Mouse (Mus musculus) cerebellum, adult 2 months (tissue): ENCODE results near the gene Cers6. TPM values are rescaled to one million over a fixed set of nuclear protein-coding genes. Genes with fewer than 3 reads are reported as not detected.

Experiments
- DNase-seq, 2 experiments: peaks; one replicate each; pipeline ENCODE4 v3.0.0; 2021
- H3K27ac ChIP-seq: fragments of 200-500 bp; 2 replicates; pipeline ENCODE4 v1.5.1; 2012; ENCODE audit warnings: low read length, control low read depth, inconsistent platforms; ENCODE audit not compliant: insufficient read depth
- H3K27me3 ChIP-seq: fragments of 200-500 bp; 2 replicates; pipeline ENCODE4 v1.6.1; 2012; ENCODE audit warnings: inconsistent platforms, mild to moderate bottlenecking, low read length, moderate library complexity; ENCODE audit not compliant: control insufficient read depth, insufficient read depth
- H3K4me1 ChIP-seq: fragments of 200-500 bp; 2 replicates; pipeline ENCODE4 v1.6.1; 2011; ENCODE audit warnings: low read length; ENCODE audit not compliant: control insufficient read depth, insufficient read depth
- H3K4me3 ChIP-seq: fragments of 200-500 bp; replicated peaks from 2 replicates; pipeline ENCODE3; 2011; ENCODE audit warnings: mild to moderate bottlenecking, low read depth, low read length, control low read depth; ENCODE audit not compliant: insufficient read depth
- CTCF ChIP-seq: fragments of 200-500 bp; IDR thresholded peaks from 2 replicates; pipeline ENCODE4 v1.5.1; 2011; ENCODE audit warnings: low read depth, mild to moderate bottlenecking, control low read depth, low read length, moderate library complexity, borderline replicate concordance; ENCODE audit not compliant: insufficient read depth
- POLR2A ChIP-seq: fragments of 200-500 bp; IDR thresholded peaks from 2 replicates; pipeline ENCODE4 v1.6.1; 2011; ENCODE audit warnings: low read length, control low read depth, borderline replicate concordance; ENCODE audit not compliant: insufficient read depth
- WGBS: fragments of 180-500 bp; shearing (Covaris S2); methylation state at CpG from one replicate; pipeline ENCODE4 v1.1.7; 2018; 5-methylcytosine and 5-hydroxymethylcytosine counted together
- polyA plus RNA-seq: library from polyadenylated mRNA; depleted of rRNA; stranded (reverse); fragments of >200 nt; gene quantifications from 2 replicates; pipeline ENCODE4 v1.2.3, GENCODE M21; 2012

The Cers6 gene
- polyA plus RNA-seq, 1 experiment = 29.8 TPM

DNA sequence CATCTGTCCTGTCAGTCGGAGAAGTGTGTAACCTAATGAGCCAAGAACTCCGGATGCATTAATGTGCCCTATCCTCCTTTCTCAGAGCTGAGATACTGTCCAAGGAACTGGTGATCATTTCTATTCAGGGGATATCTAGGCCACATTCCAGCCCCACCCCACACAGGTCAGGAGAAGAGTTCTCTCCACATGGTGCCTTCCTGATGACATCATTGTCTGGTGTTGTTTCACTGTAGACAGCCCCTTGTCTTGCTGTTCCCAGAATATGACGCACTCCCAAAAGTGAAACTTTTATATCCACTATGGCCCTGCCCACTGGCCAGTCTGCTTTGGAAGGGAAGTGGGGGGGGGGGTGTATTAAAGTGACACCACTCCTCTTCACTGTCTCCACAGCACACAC, 215.9 kb downstream of the Cers6 start:
- Histone ChIP-seq H3K4me3 (no peak overlapping the region), H3K27me3 (no peaks in the 10 kb centered on the region), H3K4me1 (peaks cover 5% of the 10 kb centered on the region; the same call in 1 of the 2 replicates), H3K27ac (no peak overlapping the region)
- WGBS = 11% methylated on average over 3 of the region's 3 CpGs
- TF ChIP-seq CTCF = no peak
- no peak for TF ChIP-seq POLR2A
- peak; percentile 42 to 79 for DNase-seq

DNA sequence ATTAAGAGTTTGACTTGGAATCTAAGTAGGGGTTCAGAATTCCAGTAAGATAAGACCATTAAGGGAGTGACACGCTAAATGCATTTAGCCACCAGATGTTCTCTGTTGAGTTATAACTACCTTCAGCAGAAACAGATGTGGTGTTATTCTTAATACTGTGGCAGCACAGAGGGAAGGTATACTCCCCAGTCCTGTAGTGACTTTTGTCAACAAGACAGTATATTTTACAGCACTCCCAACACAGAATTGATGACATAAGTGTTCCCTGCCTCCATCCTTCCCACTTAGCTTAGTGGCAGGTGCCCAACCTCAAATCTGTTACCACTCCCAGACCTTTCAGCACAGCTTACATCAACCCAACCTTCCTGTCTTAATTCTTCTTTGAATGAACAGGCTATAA, 219.5 kb downstream of the Cers6 start:
- H3K27ac ChIP-seq = no peak overlapping the region
- no peak for TF ChIP-seq CTCF
- no peak for TF ChIP-seq POLR2A
- H3K4me1 ChIP-seq = peaks cover 12% of the 10 kb centered on the region
- no peaks in the 10 kb centered on the region for H3K27me3 ChIP-seq
- H3K4me3 ChIP-seq = no peak overlapping the region
- whole genome bisulfite sequencing = 96% methylated on average over 1 of the region's 1 CpGs
- DNase-seq = no peak

DNA sequence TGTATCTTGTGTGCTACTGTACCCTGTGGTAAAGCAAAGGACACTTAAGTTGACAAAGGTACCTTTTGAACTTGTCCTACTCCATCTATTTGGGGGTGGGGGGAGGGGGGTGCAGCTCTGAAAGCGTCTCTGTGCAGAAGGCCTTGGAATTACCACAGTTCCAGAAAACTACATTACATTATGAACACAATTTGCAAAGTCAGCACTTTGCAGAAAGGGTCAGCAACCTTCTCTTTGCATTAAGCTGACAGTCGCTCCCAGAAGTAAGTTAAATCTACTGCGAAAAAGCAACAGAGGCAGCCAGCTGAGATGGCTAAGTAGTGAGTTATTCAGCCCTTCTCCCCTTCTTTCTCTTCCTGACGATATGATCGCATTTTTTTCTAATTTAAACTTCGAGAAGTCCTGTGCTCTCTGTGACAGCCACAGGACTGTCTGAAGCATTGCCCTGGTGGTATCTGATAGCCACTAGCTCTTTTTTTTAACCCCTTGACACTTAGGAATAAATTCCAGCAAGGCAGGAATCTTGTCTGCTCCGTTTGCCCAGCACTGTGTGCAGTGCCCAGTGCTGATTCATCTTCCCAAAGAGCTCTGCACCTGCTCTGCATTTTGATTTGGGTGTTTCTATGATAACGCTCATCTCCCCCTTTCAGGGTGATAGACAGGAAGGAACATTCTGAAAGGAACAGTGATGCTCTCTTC, 221.4 kb downstream of the Cers6 start:
- no peak overlapping the region for H3K4me3 ChIP-seq
- WGBS = 34% methylated on average over 8 of the region's 8 CpGs
- no peaks in the 10 kb centered on the region for H3K27me3 ChIP-seq

DNA sequence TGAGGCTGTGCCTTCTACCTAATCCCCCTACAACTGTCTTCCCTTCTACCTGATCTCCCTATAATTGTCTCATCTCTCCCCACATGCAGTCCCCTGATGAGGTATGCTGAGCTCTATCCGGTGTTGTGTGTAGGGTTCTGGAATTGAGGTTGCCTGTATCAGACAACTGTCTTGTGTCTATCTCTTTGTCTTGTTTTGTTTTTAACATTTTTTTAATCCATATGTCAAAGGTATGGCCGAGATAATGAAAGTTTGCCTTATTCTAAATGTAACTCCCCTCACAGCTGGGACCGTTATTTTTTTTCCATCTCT, 221.9 kb downstream of the Cers6 start:
- Histone ChIP-seq H3K27me3 (no peaks in the 10 kb centered on the region), H3K27ac (peak overlapping the region; percentile 47; the same call in 1 of the 2 replicates), H3K4me1 (peaks cover 14% of the 10 kb centered on the region), H3K4me3 (no peak overlapping the region)
- 8% methylated on average over 3 of the region's 3 CpGs for WGBS
- DNase-seq = no peak
- TF ChIP-seq CTCF (no peak), POLR2A (no peak)

More for the DNA sequence above, 221.4 kb downstream of the Cers6 start:
- peaks cover 14% of the 10 kb centered on the region for H3K4me1 ChIP-seq
- TF ChIP-seq CTCF (no peak), POLR2A (no peak)
- peak overlapping the region; percentile 47; the same call in 1 of the 2 replicates for H3K27ac ChIP-seq
- DNase-seq = peak; percentile 46 to 50

DNA sequence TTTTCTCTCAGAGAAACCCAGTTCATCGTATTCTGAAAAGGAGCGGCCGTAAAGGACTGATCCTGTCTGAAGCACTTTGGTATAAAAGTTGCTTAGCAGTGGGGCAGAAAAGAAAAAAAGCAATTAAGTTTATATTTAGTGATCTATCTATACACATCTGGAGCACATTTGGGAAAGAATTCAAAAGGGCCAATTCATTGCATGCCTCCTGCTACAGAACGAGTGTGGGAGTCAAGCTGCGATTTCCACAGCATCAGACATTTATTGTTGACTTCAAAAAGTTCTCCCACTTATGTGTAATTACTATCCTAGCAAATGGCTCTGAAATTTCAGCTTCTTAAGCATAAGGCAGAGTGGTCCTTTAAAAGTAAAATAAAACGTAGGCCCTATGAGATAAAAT, 223.2 kb downstream of the Cers6 start:
- Histone ChIP-seq H3K27ac (no peak overlapping the region), H3K27me3 (no peaks in the 10 kb centered on the region), H3K4me1 (peaks cover 14% of the 10 kb centered on the region), H3K4me3 (no peak overlapping the region)
- no peak for DNase-seq
- TF ChIP-seq CTCF (no peak), POLR2A (no peak)
- 97% methylated on average over 6 of the region's 6 CpGs for WGBS

DNA sequence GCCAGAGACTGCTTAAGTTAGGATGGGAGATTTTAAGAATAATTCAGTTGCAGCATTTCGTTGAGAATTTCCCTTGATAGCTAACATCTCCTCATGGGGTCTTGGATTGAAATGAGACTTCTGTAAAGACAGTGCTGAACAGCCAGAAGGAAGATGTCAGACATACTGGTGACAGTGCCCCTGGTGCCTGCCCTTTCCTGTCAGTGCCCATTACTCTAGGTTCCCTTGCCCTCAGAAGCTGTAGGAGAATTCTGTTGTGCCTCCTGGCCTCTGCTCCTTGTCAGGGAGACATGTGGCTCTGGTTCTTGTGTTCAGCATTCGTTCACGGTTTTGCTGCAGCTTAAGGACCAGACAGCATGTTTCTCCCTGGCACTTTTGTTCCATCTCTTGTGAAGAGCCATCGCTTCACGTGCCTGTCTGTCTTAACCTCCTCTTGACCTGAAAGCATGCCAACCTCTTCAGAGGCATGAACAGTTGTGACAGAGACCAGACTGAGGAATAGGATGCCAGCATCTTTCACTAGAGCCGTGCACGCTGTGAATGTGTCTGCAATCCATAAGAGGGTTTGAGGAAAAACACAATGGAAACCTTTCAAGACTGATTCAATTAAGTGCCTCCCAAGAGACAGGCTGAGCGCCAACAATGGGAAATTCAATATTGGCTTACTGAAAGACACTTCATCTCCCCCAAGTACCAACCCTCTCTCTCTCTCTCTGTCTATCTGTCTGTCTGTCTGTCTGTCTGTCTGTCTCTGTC, 225.4 kb downstream of the Cers6 start:
- peak in 1 of 2 experiments; percentile 20 for DNase-seq
- H3K4me3 ChIP-seq = no peak overlapping the region
- no peak overlapping the region for H3K27ac ChIP-seq
- H3K4me1 ChIP-seq = peaks cover 14% of the 10 kb centered on the region
- WGBS = 27% methylated on average over 8 of the region's 8 CpGs
- TF ChIP-seq POLR2A (no peak), CTCF (no peak)
- no peaks in the 10 kb centered on the region for H3K27me3 ChIP-seq

DNA sequence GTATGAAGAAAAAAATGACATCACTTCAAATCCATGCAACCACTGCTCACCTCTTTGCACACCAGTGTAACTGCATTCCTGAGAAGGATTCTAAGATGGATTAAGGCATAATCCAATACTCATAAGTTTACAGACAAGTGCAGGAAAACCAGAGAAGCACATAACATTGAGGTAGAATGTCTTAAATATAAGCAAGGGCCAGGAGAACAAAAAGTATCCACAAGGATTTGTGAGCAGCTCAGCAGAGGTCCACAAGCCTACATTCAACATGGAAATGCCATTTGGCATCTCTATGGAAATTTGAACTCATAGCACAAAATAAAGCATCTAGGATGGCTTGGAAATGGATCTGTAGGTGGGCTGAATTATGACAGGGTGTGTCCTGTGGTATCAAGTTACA, 234.6 kb downstream of the Cers6 start:
- Histone ChIP-seq H3K27ac (no peak overlapping the region), H3K4me1 (no peaks in the 10 kb centered on the region), H3K4me3 (no peak overlapping the region), H3K27me3 (no peaks in the 10 kb centered on the region)
- TF ChIP-seq POLR2A = no peak
- TF ChIP-seq CTCF = no peak
- no peak for DNase-seq

DNA sequence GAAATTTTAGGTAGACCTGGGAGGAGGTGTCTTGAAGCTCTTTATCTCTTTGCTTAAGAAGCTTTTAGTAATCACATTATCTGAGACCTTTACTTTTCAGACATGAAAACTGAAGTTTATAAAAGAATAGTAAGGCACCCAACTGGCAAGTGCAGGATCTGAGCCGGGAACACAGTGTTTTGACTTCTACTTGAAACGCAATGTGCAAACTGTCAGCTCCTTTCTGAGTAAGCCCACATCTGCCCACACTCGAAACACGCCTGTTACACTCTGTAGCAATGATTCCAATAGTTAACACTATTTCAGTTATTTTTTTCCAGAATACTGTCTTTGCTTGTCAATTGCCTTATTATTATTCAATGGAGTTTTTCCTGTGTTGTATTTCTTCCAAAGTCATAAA, 235.6 kb downstream of the Cers6 start:
- no peaks in the 10 kb centered on the region for H3K4me1 ChIP-seq
- no peak overlapping the region for H3K27ac ChIP-seq
- no peak for DNase-seq
- no peak overlapping the region for H3K4me3 ChIP-seq
- 84% methylated on average over 4 of the region's 4 CpGs for WGBS
- TF ChIP-seq CTCF (no peak), POLR2A (no peak)
- no peaks in the 10 kb centered on the region for H3K27me3 ChIP-seq
